Mouse (Mus musculus) thymus, adult 2 months (tissue): ENCODE measurements around the gene Scpep1. TPM values are rescaled to one million over a fixed set of nuclear protein-coding genes. Genes with fewer than 3 reads are reported as not detected.
"Not testable (repeated sequence)": the region's sequence is repeated elsewhere in the genome, so short reads cannot be mapped to it uniquely, and the experiment has no call there.

Experiments
- DNase-seq: peaks from one replicate; pipeline ENCODE4 v3.0.0; 2021
- H3K27ac ChIP-seq: fragments of 200-500 bp; 2 replicates; pipeline ENCODE4 v1.5.1; 2012; ENCODE audit warnings: low read length, control low read depth; ENCODE audit not compliant: control insufficient read depth, insufficient read depth
- H3K27me3 ChIP-seq: fragments of 200-500 bp; 2 replicates; pipeline ENCODE4 v1.6.1; 2012; ENCODE audit warnings: mild to moderate bottlenecking, low read length, moderate library complexity, mixed read lengths; ENCODE audit not compliant: control insufficient read depth, insufficient read depth
- H3K36me3 ChIP-seq: fragments of 200-500 bp; 2 replicates; pipeline ENCODE4 v1.6.1; 2012; ENCODE audit warnings: mild to moderate bottlenecking, low read length, moderate library complexity; ENCODE audit not compliant: control insufficient read depth, insufficient read depth
- H3K4me1 ChIP-seq: fragments of 200-500 bp; replicated peaks from 2 replicates; pipeline ENCODE4 v1.6.1; 2012; ENCODE audit warnings: low read length; ENCODE audit not compliant: control insufficient read depth, insufficient read depth
- H3K4me3 ChIP-seq: fragments of 200-500 bp; 2 replicates; pipeline ENCODE4 v1.5.1; 2012; ENCODE audit warnings: mild to moderate bottlenecking, low read length, control low read depth, moderate library complexity; ENCODE audit not compliant: control insufficient read depth, insufficient read depth
- CTCF ChIP-seq: fragments of 200-500 bp; IDR thresholded peaks from 2 replicates; pipeline ENCODE4 v1.5.1; 2012; ENCODE audit warnings: mild to moderate bottlenecking, control low read depth, low read length, moderate library complexity, borderline replicate concordance; ENCODE audit not compliant: control insufficient read depth, poor library complexity, insufficient read depth; ENCODE audit errors: extremely low read depth
- POLR2A ChIP-seq: fragments of 200-500 bp; IDR thresholded peaks from 2 replicates; pipeline ENCODE4 v1.6.1; 2012; ENCODE audit warnings: mild to moderate bottlenecking, low read length, control low read depth, moderate library complexity; ENCODE audit not compliant: control insufficient read depth, poor library complexity, insufficient read depth; ENCODE audit errors: extremely low read depth
- WGBS: fragments of 180-500 bp; shearing (Covaris S2); methylation state at CpG from one replicate; pipeline ENCODE4 v1.1.7; 2018; 5-methylcytosine and 5-hydroxymethylcytosine counted together
- polyA plus RNA-seq: library from polyadenylated mRNA; depleted of rRNA; stranded (reverse); fragments of >200 nt; gene quantifications from 2 replicates; pipeline ENCODE4 v1.2.3, GENCODE M21; 2012

Scpep1 gene
- polyA plus RNA-seq, 1 experiment: 7.7 TPM

DNA sequence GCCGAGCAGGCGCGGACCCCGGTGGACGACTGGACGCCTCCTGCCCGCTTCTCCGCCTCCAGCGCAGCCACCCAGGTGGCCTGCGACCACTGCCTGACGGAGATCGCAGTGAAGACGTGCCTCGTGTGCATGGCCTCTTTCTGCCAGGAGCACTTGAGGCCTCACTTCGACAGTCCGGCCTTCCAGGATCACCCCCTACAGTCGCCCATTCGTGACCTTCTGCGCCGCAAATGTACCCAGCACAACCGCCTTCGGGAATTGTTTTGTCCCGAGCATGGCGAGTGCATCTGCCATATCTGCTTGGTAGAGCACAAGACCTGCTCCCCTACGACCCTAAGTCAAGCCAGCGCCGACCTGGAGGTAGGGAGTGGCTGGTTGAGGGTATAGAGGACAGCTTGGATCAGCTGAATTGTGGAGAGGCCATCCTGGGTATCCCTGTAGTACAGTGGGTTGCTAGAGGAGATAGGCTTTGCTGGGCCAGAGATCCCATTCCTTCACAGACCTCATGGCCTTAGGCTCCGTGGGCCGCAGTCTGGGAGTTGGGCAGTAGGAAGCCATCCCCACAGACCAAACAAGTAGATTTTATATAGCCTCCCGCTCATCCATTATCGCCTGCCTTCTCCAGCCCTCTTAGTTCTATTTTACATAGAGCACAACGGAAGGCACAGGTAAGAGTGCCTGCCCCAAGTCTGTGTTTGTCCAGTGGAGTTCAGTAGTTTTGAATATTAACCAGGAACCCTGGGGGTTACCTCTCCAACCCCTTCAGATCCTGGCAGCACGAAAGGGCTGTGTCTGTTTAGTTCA, 44.7 kb upstream of the Scpep1 start:
- DNase-seq: peak; percentile 38
- TF ChIP-seq POLR2A (no peak), CTCF (no peak)
- H3K4me1 ChIP-seq: peaks cover 41% of the 10 kb centered on the region
- peak overlapping the region; percentile 18; the same call in 1 of the 2 replicates for H3K27ac ChIP-seq
- no peaks in the 10 kb centered on the region for H3K27me3 ChIP-seq
- WGBS: under 1% methylated on average over 33 of the region's 33 CpGs
- peak overlapping the region; percentile 82 for H3K4me3 ChIP-seq
- peaks cover 3% of the 10 kb centered on the region; the same call in 1 of the 2 replicates for H3K36me3 ChIP-seq

DNA sequence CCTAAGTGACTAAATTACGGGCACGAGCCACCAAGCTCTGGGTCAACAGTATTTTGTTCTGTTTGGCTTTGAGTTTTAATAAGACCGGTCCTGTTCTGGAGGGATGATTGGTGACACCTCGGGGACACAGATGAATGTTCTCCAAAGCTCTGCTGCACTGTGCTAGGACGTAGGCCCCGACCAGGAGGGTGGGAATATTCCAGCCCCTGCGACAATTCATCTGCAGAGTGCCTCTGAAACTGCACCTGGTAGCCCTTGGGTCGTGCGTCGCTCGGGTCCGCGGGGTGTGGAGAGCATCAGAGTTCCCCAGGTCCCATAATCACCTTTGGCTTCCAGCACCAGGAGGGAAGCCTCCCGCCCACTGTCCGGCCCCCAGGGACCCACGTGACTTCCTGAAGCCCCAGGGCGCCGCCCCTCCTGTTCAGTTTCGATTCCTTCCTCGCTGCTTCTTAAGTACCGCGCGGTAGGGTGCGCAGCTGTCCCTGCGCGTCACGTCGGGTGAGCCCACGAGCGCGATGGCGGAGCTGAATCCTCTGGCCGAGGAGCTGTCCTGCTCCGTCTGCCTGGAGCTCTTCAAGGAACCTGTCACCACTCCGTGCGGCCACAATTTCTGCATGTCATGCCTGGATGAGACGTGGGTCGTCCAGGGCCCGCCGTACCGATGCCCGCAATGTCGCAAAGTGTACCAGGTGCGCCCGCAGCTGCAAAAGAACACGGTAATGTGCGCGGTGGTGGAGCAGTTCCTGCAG, 43.9 kb upstream of the Scpep1 start, which contains the start of gene Trim25:
Trim25 (plus strand) TSS at position 403 of the 749 bp plus-strand sequence.
- H3K27ac ChIP-seq: peak within 1 kb of the TSS; percentile 16; the same call in 1 of the 2 replicates
- TF ChIP-seq POLR2A (peak; percentile 88), CTCF (no peak)
- peak; percentile 94 for DNase-seq
- no peaks in the 10 kb centered on the region for H3K36me3 ChIP-seq
- no peaks in the 10 kb centered on the region for H3K27me3 ChIP-seq
- peak within 1 kb of the TSS; percentile 82 for H3K4me3 ChIP-seq
- peaks cover 39% of the 10 kb centered on the region for H3K4me1 ChIP-seq
- 1% methylated on average over 48 of the region's 48 CpGs for WGBS

DNA sequence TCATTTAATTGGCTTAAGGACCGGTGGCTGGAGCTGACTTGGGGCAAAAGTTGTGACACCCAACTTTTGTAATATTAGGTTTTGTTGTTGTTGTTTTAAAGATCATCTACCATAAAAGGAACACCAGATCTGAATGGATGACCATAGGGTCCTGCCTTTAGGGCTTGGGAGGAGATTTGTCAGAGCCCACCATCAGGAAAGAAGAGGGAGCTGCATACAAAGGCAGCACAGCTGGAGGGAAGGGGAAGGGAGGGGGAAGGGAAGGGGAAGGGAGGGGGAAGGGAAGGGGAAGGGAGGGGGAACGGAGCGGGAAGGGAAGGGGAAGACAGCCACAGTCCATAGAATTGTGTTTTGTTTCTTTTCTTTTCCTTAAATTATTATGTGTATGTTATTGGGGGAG, 43.1 kb upstream of the Scpep1 start:
- Histone ChIP-seq H3K27ac (no peak overlapping the region), H3K4me3 (no peak overlapping the region), H3K27me3 (no peaks in the 10 kb centered on the region), H3K4me1 (peaks cover 38% of the 10 kb centered on the region), H3K36me3 (no peaks in the 10 kb centered on the region)
- 39% methylated on average over 3 of the region's 3 CpGs for WGBS
- DNase-seq: no peak
- TF ChIP-seq POLR2A (no peak), CTCF (no peak)

DNA sequence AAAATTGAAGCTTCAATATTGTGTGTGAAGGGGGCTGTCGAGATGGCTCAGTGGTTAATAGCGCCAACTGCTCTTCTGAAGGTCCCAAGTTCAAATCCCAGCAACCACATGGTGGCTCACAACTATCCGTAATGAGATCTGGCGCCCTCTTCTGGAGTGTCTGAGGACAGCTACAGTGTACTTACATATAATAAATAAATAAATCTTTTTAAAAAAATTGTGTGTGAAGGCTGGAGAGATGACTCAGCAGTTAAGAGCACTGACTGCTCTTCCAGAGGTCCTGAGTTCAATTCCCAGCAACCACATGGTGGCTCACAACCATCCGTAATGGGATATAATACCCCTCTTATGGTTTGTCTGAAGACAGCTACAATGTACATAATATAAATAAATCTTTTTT, 42.1 kb upstream of the Scpep1 start:
- peaks cover 31% of the 10 kb centered on the region for H3K4me1 ChIP-seq
- H3K27me3 ChIP-seq, H3K36me3 ChIP-seq, H3K27ac ChIP-seq, H3K4me3 ChIP-seq, DNase-seq: not testable (repeated sequence)
- WGBS: 79% methylated on average over 5 of the region's 5 CpGs

DNA sequence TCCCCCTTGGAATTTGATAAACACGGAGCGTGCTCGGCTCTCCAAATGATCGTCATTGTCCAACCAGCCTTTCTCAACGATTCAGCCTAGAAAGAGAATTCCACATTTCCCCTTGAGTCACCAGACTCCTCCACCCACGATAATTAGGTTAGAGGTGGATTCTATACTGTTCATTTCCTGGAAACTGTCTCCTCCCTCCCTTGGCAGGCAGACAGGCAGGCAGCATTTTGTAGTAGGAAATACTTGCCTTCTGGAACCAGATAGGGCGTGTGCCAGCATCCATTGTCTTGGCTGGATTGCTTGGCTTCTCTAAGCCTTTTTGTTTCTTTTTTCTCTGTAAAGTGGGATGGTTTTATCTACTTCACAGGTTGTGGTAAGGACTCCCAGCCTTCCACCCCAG, 41.2 kb upstream of the Scpep1 start:
- WGBS: 70% methylated on average over 7 of the region's 7 CpGs
- Histone ChIP-seq H3K27me3 (no peaks in the 10 kb centered on the region), H3K36me3 (no peaks in the 10 kb centered on the region), H3K4me3 (no peak overlapping the region), H3K4me1 (peaks cover 24% of the 10 kb centered on the region), H3K27ac (no peak overlapping the region)
- no peak for DNase-seq
- no peak for TF ChIP-seq CTCF
- TF ChIP-seq POLR2A: no peak

DNA sequence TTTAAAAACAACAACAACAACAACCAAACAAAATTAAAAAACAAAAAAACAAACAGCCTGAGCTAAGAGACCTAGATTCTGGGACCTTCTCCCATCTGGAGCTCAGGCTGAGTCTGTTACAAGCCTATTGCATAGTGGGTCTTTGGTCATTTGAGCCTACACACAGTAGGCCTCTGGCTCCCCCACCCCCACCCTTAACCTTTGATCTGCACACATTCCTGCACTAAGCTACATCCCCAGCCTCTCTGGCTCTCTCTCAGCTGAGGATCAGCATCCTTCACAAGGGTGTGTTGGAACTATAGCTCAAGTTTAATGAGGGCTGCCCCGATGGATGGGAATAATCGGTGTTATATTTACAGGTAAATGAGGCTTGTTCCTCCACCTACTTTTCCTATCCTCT, 40.4 kb upstream of the Scpep1 start:
- WGBS: 96% methylated on average over 2 of the region's 2 CpGs
- Histone ChIP-seq H3K27me3 (no peaks in the 10 kb centered on the region), H3K36me3 (peaks cover 7% of the 10 kb centered on the region), H3K4me3 (no peak overlapping the region), H3K27ac (no peak overlapping the region), H3K4me1 (peaks cover 17% of the 10 kb centered on the region)
- no peak for DNase-seq
- no peak for TF ChIP-seq POLR2A
